Mouse (Mus musculus): ENCODE results near the gene Sun2.

Gene Sun2

DNA sequence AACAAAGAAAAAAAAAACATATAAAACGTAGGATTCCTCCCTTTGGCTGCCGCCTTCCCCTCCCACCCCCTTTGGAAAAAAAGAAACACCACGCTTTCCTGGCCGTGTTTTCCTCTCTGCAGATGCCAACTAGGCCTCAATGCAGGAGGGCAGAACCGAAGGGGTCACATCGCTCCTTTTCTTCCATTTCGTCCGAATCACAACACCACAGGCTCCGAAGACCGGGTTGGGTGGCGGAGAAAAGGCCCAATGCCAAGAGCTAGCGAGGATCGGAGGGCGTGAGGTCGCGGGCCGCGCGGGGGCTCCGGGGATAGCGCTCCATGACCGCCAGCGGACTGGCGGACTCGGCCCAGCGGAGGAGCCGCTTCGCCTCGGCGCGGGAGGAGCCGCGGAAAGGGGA, 55.2 kb downstream of the Sun2 start:
- DNase-seq (ENCODE audit: low spot score in 2 of 2), result peak in 1 of 2 experiments; percentile 20

DNA sequence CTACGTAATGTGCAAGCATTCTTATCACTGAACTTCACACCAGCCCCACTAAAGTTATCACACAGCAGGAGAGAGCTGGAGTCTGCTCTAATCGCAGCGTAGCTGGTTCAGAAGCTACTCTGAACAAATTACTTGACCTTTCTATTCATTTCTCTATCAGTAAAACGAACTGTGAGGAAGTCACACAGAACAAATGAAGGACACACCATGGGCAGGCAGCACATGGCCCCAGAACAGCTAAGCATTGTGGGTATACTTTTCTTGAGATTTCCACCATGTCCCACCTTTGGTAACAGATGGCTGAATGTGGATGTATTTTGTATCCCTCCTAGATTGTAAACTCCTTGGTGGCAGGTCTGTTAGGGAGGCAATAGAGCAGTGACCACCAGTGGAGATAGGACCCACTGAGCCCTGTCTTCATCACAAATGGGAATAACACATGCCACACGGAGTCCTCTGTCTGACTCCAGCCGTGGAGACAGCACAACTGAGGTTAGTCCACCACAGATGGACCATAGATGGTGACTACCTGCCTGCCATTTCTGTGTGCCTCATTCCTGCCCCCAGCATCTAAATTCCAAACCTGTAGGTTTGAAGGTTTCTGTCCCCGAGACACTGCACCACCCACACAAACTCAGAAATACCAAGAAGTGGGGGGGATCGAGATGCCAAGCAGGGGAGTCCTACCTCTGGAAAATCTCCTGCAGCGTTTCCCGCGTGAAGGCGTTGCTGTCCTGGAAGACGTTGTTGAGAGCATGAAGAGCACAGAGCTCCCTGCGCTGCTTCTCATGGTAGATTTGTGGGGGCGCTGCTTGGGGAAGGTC, 56.1 kb downstream of the Sun2 start:
- DNase-seq (ENCODE audit: low spot score in 2 of 2), result no peak

DNA sequence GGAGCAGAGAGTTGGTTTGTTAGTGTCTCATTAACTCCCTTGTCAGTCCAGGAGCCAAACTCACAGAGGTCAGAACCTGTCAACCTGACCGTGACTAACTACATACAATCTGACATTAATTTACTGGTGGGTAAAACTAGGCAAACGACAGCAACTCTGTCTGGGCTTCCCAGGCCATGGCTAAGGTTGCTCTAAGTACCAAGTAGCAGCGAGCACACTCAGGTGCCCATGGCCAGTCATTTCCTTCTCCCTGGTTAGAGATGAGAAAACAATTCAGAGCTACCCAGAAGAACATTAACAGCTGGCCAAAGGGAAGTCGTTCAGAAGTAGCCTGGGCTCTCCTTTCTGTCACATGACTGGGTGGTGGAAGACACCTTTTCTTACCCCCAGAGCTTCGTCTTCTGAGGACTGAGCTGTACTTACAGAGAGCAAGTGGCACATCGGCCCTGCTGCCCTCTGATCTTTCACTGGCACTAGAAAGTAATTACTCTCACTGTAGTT, 57.1 kb downstream of the Sun2 start:
- DNase-seq (ENCODE audit: low spot score in 2 of 2), result no peak

DNA sequence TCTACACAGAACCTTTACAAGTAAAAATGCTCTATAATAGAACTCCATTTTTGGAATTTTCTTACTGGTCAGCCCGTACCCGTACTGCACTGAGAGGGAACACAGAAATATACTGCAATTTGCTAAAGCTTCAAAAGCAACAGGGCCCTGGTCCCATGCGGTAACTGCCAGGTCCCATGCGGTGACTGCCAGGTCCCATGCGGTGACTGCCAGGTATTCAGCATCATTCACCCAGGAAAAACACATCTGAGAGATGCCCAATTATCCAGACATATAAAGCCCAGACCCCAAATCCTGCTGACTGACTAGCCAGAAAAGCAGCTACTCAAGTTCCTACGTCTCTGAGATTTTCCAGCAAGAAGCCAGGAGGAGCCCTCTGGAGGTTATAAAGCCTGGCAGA, 57.7 kb downstream of the Sun2 start:
- DNase-seq (ENCODE audit: low spot score in 2 of 2), result no peak

DNA sequence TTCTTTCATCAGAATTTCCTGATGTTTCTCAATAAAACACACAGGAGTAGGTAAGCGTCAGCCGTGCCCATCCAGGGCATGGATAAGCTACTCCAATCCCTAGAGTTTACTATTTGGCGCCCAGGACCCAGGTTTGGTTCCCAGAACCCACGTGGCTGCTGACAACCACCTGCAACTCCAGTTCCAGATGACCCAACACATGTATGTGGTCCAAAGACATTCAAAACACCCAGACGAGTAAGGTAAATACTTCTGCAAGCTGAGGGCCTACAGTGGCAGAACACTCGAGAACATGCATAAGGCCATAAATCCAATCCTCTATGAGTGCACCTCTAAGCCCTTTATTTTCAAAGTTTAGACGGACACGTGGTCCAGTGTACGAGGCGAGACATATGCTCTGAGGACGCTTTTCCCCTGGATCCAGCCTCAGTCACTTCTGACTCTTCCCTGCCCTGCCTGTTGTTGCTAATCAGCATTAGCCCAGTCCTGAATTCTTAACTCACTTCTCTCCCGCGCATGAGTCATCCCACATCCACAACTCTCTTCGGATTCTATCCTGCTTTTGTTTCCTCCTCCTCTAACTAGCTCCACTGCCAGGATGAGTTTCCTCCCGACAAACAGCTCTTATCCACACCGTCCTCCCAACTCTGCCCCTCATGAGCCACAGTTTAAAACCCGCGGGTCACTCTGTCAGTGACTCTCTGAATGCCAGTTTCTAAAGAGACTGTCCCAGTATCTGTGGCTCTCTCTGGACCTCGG, 58.5 kb downstream of the Sun2 start:
- DNase-seq (ENCODE audit: low spot score in 2 of 2), result peak in 1 of 2 experiments; percentile 25

DNA sequence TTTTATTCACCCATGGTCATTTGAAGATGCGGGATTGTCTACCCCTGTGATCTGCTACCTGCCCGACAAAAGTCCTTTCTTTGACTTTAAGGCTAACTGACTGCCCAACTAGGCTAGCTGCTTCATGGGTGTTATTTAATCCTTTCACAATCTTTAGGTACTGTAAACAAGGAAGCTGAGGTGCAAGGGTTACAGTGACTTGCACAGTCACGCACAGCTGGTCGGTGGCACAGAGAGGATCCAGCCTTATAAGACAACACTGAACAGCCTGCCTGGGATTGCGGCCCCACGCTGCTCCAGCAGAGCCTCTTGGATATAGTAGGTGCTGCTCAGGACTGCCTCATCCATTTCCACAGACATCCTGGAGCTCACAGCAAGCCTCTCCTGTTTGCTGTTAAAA, 59.2 kb downstream of the Sun2 start:
- no peak for DNase-seq (ENCODE audit: low spot score in 2 of 2)

DNA sequence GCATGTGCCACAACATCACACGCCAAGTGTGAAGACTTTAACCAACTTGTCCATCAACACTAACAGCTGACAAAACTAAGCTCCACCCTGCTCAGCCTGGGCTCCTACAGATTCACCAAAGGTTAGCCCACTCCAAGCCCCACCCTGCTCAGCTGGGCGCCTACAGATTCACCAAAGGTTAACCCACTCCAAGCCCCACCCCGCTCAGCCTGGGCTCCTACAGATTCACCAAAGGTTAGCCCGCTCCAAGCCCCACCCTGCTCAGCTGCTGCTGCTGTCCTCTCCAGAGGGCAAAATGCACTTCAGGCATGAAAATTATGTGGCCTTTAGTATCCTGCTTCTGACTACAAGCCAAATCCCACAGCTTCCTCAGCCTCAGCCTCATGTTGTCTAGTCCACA, 60.4 kb downstream of the Sun2 start:
- no peak for DNase-seq (ENCODE audit: low spot score in 2 of 2)

DNA sequence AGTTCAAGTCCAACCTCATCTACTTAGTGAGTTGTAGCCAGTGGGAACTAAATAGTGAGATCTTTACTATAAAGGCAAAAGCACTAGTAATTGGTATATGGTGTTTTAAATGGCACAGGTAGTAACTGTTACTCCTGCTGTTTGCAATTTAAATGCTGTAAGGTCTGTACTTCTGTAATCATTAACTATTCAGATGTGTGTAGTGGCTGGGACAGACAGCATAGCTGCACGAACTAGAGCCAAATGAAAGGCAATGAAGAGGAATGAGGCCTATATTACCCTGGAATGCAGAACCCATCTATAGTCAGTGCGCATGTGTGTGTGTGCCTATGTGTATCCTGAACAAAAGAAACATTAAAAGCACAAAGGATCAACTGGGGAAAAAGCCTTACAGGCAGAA, 64.4 kb downstream of the Sun2 start:
- no peak for DNase-seq (ENCODE audit: low spot score in 2 of 2)

All from urinary bladder, adult 18-20 months (tissue).